Mouse (Mus musculus): Measurements from ENCODE around the gene L3mbtl4. TPM values are rescaled to one million over a fixed set of nuclear protein-coding genes. Genes with fewer than 3 reads are reported as not detected.

L3mbtl4 gene
- polyA plus RNA-seq, 1 experiment, result not detected

DNA sequence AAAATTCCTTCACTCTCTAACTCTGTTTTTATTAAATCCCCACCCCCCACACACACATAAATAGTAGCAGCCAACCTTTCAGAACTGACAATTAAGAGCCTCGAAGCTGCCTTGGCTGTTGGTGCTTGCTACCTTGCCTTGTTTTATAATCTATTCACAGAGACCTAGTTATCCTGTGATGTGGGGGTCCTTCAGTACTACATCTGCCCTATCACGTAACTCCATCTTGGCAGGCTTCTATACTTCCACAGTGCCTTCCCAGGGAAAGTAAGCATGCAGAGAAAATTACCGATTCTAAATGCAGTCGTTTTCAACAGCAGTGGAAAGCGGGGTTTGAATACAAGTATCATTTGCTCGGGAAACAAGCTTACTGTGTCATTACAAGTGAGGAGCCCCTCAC is 476.9 kb downstream of the L3mbtl4 start:
- TF ChIP-seq GATA1 (IDR thresholded peaks at IDR 0.05; ENCODE audit: low read length), result no peak

DNA sequence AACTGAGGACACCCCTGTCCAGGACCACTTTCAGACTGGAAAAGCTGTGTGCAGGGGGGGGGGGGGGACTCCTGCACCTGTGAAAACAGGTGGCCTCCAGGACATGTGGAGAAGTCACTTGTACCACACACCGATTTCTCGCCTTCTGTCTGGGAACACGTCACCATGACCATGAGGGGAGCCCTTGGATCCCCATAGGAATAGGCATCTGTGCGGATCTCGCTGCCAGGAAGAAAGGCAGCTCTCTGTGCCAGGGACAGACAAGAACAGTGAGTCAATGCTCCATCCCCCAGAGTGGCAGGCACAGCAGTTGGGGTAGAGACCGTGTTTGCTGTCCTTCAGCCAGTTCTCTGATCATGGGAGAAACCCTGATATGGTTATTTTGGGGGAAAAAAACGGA is 479.5 kb downstream of the L3mbtl4 start:
- no peak for TF ChIP-seq GATA1 (IDR thresholded peaks at IDR 0.05; ENCODE audit: low read length)

DNA sequence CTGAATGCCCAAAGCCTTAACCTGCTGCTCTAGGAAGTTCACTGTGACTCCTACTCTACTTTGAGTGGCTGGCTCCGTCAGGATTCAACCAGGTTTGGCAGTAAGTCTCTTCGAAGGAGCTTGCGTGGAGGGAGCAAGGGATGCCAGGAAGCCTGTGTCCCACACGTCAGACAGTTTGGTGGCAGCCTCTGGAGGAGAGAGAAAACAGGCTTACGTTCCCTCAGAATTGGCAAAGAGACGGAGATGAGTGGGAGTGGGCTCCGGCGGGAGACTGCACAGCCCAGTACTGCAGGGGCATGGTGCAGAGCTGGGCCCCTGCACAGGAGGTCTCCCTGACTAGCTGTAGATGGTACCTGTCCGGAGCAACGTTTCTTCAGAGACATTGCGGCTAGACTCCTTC is 481.2 kb downstream of the L3mbtl4 start:
- no peak for TF ChIP-seq GATA1 (IDR thresholded peaks at IDR 0.05; ENCODE audit: low read length)

DNA sequence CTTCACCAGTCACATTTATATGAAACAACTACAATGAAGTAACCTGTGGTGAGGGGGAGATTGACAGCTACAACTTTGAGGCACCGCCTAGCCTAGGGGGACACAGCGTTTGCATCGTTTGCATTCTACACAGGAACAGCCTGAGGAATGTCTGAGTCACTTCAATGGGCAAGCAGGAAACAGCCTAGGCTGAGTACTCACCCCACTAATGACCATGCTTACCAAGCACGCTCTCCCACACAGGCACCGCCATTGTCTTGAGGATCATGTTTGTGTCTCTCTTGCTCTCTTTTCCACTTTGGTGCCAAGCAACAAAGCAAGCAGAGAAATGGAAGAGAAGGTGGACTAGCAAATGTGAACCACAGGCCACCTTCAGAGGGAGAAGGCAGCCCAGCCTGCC is 484.8 kb downstream of the L3mbtl4 start:
- TF ChIP-seq GATA1 (IDR thresholded peaks at IDR 0.05; ENCODE audit: low read length), result no peak

DNA sequence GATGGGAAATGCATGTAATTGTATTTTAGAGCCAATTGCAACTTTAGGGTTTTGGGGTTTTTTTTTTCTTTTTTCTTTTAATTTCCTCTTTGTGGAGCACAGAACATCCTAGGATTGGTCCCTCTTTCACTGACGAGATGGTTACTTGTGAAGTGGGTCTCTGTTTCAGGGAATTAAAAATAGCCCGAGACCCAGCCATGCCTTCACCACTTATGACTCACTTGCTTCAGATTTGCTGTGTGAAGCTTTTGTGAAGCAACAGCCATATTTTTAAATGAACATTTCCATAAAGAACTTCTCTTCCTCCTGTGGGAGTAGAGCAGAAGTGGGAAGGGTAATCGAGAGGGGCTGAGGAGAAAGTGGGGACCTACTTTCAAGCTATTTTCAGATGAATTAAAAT is 485.3 kb downstream of the L3mbtl4 start:
- no peak for TF ChIP-seq GATA1 (IDR thresholded peaks at IDR 0.05; ENCODE audit: low read length)

DNA sequence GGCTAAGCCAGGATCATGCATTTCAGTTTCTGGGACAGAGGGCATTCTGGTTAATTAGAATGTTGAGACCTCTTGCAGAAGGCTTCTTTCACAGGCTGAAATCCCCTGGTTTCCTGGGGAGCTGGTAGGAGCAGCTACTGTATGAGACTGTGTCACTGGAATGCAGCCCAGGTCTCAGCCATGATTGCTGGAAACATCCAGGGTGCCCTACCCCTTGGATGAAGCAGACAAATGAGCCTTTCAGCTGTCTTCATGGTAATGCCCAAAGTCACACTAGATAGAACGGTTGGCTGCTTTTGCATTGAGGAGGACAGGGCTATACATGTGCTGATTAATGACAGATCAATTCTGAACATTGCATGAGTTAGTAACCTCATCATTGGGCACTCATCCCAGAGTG is 486.4 kb downstream of the L3mbtl4 start:
- no peak for TF ChIP-seq GATA1 (IDR thresholded peaks at IDR 0.05; ENCODE audit: low read length)

DNA sequence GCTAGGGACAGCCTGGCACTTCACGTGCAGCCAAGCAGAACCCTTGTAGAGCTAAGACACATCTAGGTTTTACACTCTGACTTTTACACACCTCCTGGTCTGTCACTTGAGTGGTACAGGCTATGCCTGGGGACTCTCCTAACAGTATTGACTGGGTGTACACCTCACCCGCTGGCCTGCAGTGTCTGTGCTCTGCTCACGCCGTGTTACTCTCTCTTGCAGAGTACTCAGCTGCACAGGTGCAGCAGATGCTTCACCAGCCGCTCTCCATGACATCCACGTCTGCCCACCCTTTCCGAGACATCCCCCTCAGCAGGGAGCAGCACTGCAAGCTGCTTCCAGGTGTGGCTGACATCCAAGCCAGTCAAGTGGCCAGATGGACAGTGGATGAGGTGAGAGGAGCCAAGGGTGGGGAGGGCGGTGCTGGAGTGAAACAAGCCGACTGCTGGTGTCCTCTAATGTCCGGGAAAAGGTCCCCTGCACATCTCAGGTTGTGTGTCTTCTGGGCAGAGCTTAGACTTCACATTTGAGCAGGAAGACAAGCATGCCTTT is 490.8 kb downstream of the L3mbtl4 start:
- TF ChIP-seq GATA1 (IDR thresholded peaks at IDR 0.05; ENCODE audit: low read length), result no peak

DNA sequence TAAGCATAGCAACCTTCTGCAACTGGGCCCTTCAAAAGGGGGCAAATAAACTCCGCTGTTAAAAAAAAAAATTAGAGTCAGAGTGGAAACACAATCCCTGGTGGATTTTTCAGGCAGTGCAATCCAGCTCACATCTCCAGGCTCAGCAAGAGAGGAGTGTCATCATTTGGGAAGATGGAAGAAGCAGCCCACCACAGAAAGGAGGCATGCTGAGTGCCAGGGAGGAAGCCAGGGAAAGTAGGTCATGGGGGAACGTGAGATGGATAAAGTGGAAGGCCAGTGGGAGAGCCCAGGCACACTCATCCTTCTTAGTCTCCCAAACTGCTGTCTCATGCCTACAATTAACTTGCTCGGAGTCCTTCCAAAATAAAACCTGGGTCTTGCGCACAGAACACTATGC is 496.0 kb downstream of the L3mbtl4 start:
- no peak for TF ChIP-seq GATA1 (IDR thresholded peaks at IDR 0.05; ENCODE audit: low read length)

DNA sequence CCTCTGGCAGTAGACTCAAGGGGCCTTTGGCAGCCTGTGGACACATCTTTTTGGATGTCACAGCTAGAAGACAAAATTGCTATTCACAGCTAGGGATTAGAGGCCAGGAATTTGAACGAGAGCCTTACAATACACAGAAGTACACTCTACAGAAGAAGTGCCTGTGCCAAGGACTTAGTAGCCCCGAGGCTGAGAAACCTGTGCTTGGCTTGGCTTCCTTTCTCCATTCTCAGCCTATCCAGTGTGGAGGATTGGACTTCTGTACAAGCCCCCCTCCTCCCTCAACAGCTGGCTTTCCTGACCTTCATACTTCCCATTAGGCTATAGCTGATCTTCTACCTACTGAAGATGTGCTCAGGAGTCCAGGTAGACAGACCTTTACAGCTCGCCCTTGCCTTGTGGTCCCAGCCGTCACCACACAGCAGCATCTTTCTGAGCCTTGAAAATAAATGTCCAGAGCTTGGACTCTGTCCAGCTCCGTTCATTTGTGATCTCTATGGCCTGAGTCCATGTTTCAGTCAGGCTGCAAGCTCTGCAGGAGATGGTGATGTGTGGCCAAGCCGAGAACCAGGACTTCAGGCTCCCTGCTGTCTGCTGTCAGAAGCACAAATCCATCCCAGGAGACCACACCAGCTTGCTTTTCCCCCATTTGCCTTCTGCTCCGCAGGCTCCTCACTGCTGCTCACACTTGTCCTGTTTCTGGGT is 497.6 kb downstream of the L3mbtl4 start:
- TF ChIP-seq GATA1 (IDR thresholded peaks at IDR 0.05; ENCODE audit: low read length), result no peak

DNA sequence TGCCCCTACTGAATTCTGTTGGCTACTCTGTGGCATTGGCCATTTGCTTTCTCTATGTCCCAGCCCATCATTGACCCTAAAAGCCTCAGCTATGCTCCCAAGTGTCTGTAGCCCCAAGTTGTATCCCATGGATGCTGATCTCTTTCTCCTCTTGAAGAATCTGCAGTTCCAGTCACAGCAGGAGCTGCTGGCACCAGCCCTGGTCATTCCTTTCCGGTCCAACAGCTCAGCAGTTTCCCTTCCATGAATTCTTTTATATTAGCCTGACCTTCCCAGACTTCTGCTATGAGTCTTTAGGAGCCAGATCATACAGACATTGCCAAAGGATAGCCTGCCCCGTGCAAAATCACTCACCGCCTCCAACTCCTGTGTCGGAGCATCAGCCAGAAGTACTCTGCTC is 520.1 kb downstream of the L3mbtl4 start:
- TF ChIP-seq GATA1 (IDR thresholded peaks at IDR 0.05; ENCODE audit: low read length), result no peak

DNA sequence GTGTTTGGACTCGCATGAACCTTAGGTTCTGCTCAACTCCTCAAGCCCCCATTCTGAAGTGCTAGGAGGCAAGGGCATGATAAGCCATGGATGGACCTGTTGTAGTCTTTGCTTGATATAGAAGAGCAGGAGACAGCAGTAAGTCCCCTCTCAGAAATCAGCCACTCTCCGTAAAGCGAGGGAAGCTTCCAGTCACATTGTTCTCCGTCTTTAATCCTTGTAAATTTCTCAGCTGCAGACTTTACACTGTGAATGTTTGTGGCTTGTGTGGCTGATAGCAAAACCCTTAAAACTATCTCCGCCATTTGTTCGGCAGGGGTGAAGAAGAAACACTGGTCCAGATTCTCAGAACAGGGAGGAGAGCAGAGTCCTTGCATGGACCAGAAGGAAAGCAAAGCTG is 552.7 kb downstream of the L3mbtl4 start, which contains the start of gene Tmem200c:
TSS of gene Tmem200c (plus strand) at position 301 of the 400 bp plus-strand sequence.
- TF ChIP-seq GATA1 (IDR thresholded peaks at IDR 0.05; ENCODE audit: low read length), result no peak
